ENCODE assay signal across 8 mouse cellular contexts in genomic region chr10:41489294-41489693, GRCm38 (mm10). TPM values are rescaled to one million over a fixed set of nuclear protein-coding genes. Genes with fewer than 3 reads are reported as not detected.
DNase-seq lines count a peak whose midpoint lies in the region; ATAC-seq lines count a peak whose summit lies in the region.

No protein-coding gene starts in this region.

- peaks cover 39% of the 10 kb centered on the region for H3K27me3 ChIP-seq in erythroblast, embryonic 14.5 days (ENCODE audit: control insufficient read depth)
- no peaks in the 10 kb centered on the region for H3K27me3 ChIP-seq in forebrain, embryonic 12.5 days
- 0 out of 2 replicates have a peak, but pooled peaks cover 3% of the 10 kb centered on the region for H3K27me3 ChIP-seq in midbrain, embryonic 13.5 days

- H3K36me3 ChIP-seq in erythroblast, embryonic 14.5 days (ENCODE audit: control insufficient read depth): peaks cover 15% of the 10 kb centered on the region; the same call in 1 of the 2 replicates
- peaks cover 42% of the 10 kb centered on the region for H3K36me3 ChIP-seq in forebrain, embryonic 12.5 days (replicated peaks)
- peaks cover 36% of the 10 kb centered on the region for H3K36me3 ChIP-seq in midbrain, embryonic 13.5 days

- no peak for ATAC-seq in erythroblast, adult 5-6 weeks (replicated peaks; ENCODE audit: low FRiP score, poor library complexity, severe bottlenecking)
- ATAC-seq in forebrain, embryonic 12.5 days (ENCODE audit: low FRiP score): 0 out of 2 replicates have a peak, but pooled peaks have one; percentile 8
- ATAC-seq in midbrain, embryonic 13.5 days: peak; percentile 16; the same call in 1 of the 2 replicates

- peak; percentile 58 to 64 for DNase-seq in kidney, adult 8-10 months
- no peak for DNase-seq in urinary bladder, adult 2 months (ENCODE audit: low spot score)
- no peak for DNase-seq in thymus, postnatal 25 days
- DNase-seq in B cell, adult 2 months: no peak

- peaks cover 20% of the 10 kb centered on the region for H3K4me1 ChIP-seq in erythroblast, embryonic 14.5 days (ENCODE audit: control insufficient read depth)
- peaks cover 34% of the 10 kb centered on the region for H3K4me1 ChIP-seq in forebrain, embryonic 12.5 days
- peaks cover 39% of the 10 kb centered on the region for H3K4me1 ChIP-seq in midbrain, embryonic 13.5 days (replicated peaks)

- H3K9ac ChIP-seq in forebrain, embryonic 12.5 days: peak overlapping the region; percentile 68
- H3K9ac ChIP-seq in midbrain, embryonic 13.5 days (replicated peaks): peak overlapping the region; percentile 58

- no peaks in the 10 kb centered on the region for H3K9me3 ChIP-seq in erythroblast, embryonic 14.5 days (ENCODE audit: control insufficient read depth, low read length)
- no peaks in the 10 kb centered on the region for H3K9me3 ChIP-seq in forebrain, embryonic 12.5 days
- no peaks in the 10 kb centered on the region for H3K9me3 ChIP-seq in midbrain, embryonic 13.5 days

- 46% methylated on average over 8 of the region's 8 CpGs for WGBS in forebrain, embryonic 12.5 days
- 36% methylated on average over 8 of the region's 8 CpGs for WGBS in midbrain, embryonic 13.5 days

- H3K27ac ChIP-seq in forebrain, embryonic 12.5 days: no peak overlapping the region
- no peak overlapping the region for H3K27ac ChIP-seq in midbrain, embryonic 13.5 days

- peak overlapping the region; percentile 65 for H3K4me3 ChIP-seq in erythroblast, embryonic 14.5 days (replicated peaks)
- peak overlapping the region; percentile 63 for H3K4me3 ChIP-seq in forebrain, embryonic 12.5 days (replicated peaks)
- H3K4me3 ChIP-seq in midbrain, embryonic 13.5 days (replicated peaks): peak overlapping the region; percentile 66

- peak overlapping the region; percentile 98 for H3K4me2 ChIP-seq in forebrain, embryonic 12.5 days
- H3K4me2 ChIP-seq in midbrain, embryonic 13.5 days (replicated peaks): peak overlapping the region; percentile 85

RNA-seq across cellular contexts. Expression of gene Smpd2, which starts 0.9 kb away (rescaled TPM):
- polyA plus RNA-seq in erythroblast, embryonic 14.5 days (2012): 0.05 and 0.06 TPM in 2 replicates
- total RNA-seq in erythroblast, adult 5-6 weeks (2015; ENCODE audit: low replicate concordance): 2.1 and 2.5 TPM in 2 replicates
- 0.85 and 1.5 TPM in 2 replicates for total RNA-seq in erythroblast, adult 5-6 weeks (2017; ENCODE audit: low replicate concordance)
- polyA plus RNA-seq in forebrain, embryonic 12.5 days (2016; fragmentation: Nextera tagmentation; extraction: Ambion mirVana): 52.2 and 52.3 TPM in 2 replicates
- polyA plus RNA-seq in midbrain, embryonic 13.5 days (2015; fragmentation: Nextera tagmentation; extraction: Ambion mirVana): 35.0 and 37.0 TPM in 2 replicates
- polyA plus RNA-seq in urinary bladder, adult 2 months (2012; rRNA removed): 167 and 169 TPM in 2 replicates

RNA-seq across cellular contexts. Expression of gene Ppil6, which starts 0.9 kb away (rescaled TPM):
- polyA plus RNA-seq in erythroblast, embryonic 14.5 days (2012): not detected in 2 replicates
- total RNA-seq in erythroblast, adult 5-6 weeks (2015; ENCODE audit: low replicate concordance): not detected in 2 replicates
- not detected in 2 replicates for total RNA-seq in erythroblast, adult 5-6 weeks (2017; ENCODE audit: low replicate concordance)
- polyA plus RNA-seq in forebrain, embryonic 12.5 days (2016; fragmentation: Nextera tagmentation; extraction: Ambion mirVana): 1.1 and 1.7 TPM in 2 replicates
- polyA plus RNA-seq in midbrain, embryonic 13.5 days (2015; fragmentation: Nextera tagmentation; extraction: Ambion mirVana): 1.6 and 2.7 TPM in 2 replicates
- 10.7 and 11.5 TPM in 2 replicates for polyA plus RNA-seq in urinary bladder, adult 2 months (2012; rRNA removed)

RNA-seq across cellular contexts. Expression of gene Mical1, which starts 13.2 kb away (rescaled TPM):
- polyA plus RNA-seq in erythroblast, embryonic 14.5 days (2012): 0.10 and 0.16 TPM in 2 replicates
- total RNA-seq in erythroblast, adult 5-6 weeks (2015; ENCODE audit: low replicate concordance): 4.6 and 8.8 TPM in 2 replicates
- 6.8 and 8.9 TPM in 2 replicates for total RNA-seq in erythroblast, adult 5-6 weeks (2017; ENCODE audit: low replicate concordance)
- polyA plus RNA-seq in forebrain, embryonic 12.5 days (2016; fragmentation: Nextera tagmentation; extraction: Ambion mirVana): 48.8 and 50.3 TPM in 2 replicates
- polyA plus RNA-seq in midbrain, embryonic 13.5 days (2015; fragmentation: Nextera tagmentation; extraction: Ambion mirVana): 27.9 and 31.9 TPM in 2 replicates
- polyA plus RNA-seq in urinary bladder, adult 2 months (2012; rRNA removed): 48.9 and 57.9 TPM in 2 replicates

RNA-seq across cellular contexts. Expression of gene Cd164, which starts 29.9 kb away (rescaled TPM):
- 5.0 and 5.5 TPM in 2 replicates for polyA plus RNA-seq in erythroblast, embryonic 14.5 days (2012)
- 57.6 and 59.8 TPM in 2 replicates for total RNA-seq in erythroblast, adult 5-6 weeks (2015; ENCODE audit: low replicate concordance)
- total RNA-seq in erythroblast, adult 5-6 weeks (2017; ENCODE audit: low replicate concordance): 50.2 and 53.9 TPM in 2 replicates
- polyA plus RNA-seq in forebrain, embryonic 12.5 days (2016; fragmentation: Nextera tagmentation; extraction: Ambion mirVana): 104 and 110 TPM in 2 replicates
- polyA plus RNA-seq in midbrain, embryonic 13.5 days (2015; fragmentation: Nextera tagmentation; extraction: Ambion mirVana): 51.3 and 56.5 TPM in 2 replicates
- polyA plus RNA-seq in urinary bladder, adult 2 months (2012; rRNA removed): 119 and 143 TPM in 2 replicates

RNA-seq across cellular contexts. Expression of gene Zbtb24, which starts 39.1 kb away (rescaled TPM):
- polyA plus RNA-seq in erythroblast, embryonic 14.5 days (2012): 0.45 and 0.48 TPM in 2 replicates
- 2.9 and 6.9 TPM in 2 replicates for total RNA-seq in erythroblast, adult 5-6 weeks (2015; ENCODE audit: low replicate concordance)
- 8.5 and 9.2 TPM in 2 replicates for total RNA-seq in erythroblast, adult 5-6 weeks (2017; ENCODE audit: low replicate concordance)
- 20.6 and 20.8 TPM in 2 replicates for polyA plus RNA-seq in forebrain, embryonic 12.5 days (2016; fragmentation: Nextera tagmentation; extraction: Ambion mirVana)
- polyA plus RNA-seq in midbrain, embryonic 13.5 days (2015; fragmentation: Nextera tagmentation; extraction: Ambion mirVana): 20.6 and 22.8 TPM in 2 replicates
- polyA plus RNA-seq in urinary bladder, adult 2 months (2012; rRNA removed): 15.8 and 17.4 TPM in 2 replicates

Comparison
In these comparisons a context has a peak if more than half of its experiments do, and no peak if none do; other contexts are left out.
1. DNase-seq: peak in kidney, adult 8-10 months (2 of 2); none in urinary bladder, adult 2 months (single experiment), thymus, postnatal 25 days (single experiment) and B cell, adult 2 months (0 of 2).
2. RNA of gene Smpd2, which starts 0.9 kb away (polyA plus RNA-seq): 167 to 169 TPM in urinary bladder, adult 2 months, 52.2 to 52.3 TPM in forebrain, embryonic 12.5 days and 35.0 to 37.0 TPM in midbrain, embryonic 13.5 days; 0.05 to 0.06 TPM in erythroblast, embryonic 14.5 days; every median in the first group is over 10 times any median in the second.
3. RNA of gene Mical1, which starts 13.2 kb away (polyA plus RNA-seq): 48.9 to 57.9 TPM in urinary bladder, adult 2 months, 48.8 to 50.3 TPM in forebrain, embryonic 12.5 days and 27.9 to 31.9 TPM in midbrain, embryonic 13.5 days; 0.10 to 0.16 TPM in erythroblast, embryonic 14.5 days; every median in the first group is over 10 times any median in the second.
4. Peak in every context shown above with its lines, with median percentiles within 50 percentile points of each other: H3K4me3 ChIP-seq.